Mouse (Mus musculus) gastrocnemius, postnatal 25 days (tissue): Measurements from ENCODE around the gene Pum2. TPM values are rescaled to one million over a fixed set of nuclear protein-coding genes. Genes with fewer than 3 reads are reported as not detected.
"Not testable (repeated sequence)": the region's sequence is repeated elsewhere in the genome, so short reads cannot be mapped to it uniquely, and the experiment has no call there.

Experiments
- DNase-seq: peaks from one replicate; pipeline ENCODE4 v3.0.0; 2022
- total RNA-seq, 2 experiments: library from RNA; stranded (reverse); gene quantifications; 1 replicate in 1 of 2; 2 replicates in 1 of 2; pipeline ENCODE4 v1.2.3; 2021

The Pum2 gene
- total RNA-seq, 2 experiments from 2014 or later = 60.0 to 71.0 TPM

- DNase-seq = no peak
Observed at GRCm38 (mm10) chr12:8669421-8669820, 4.5 kb upstream of the Pum2 start.

DNA sequence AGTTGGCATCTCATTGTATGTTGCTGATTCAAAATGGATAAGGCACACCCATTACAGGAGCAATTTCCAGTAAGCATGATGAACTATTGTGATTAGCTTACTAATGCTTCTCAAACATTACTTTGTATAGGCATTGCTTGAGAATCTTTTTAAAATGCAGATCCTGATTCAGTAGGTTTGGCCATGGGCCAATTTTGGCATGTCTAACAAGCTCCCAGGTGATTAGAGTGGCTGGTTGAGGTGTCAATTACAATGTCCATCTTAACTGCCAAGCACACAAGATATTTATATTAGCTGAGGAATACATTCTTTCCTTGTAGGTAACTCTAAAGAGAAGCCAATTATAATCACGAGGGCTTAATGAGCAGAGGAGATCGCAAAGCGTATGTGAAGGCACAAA, 4.1 kb upstream of the Pum2 start:
- no peak for DNase-seq

- DNase-seq = no peak
Observed at GRCm38 (mm10) chr12:8673121-8673973, 587 bp upstream of the Pum2 start.

GRCm38 (mm10) chr12:8674377-8674864, 487 bp downstream of the Pum2 start:
- DNase-seq = no peak

DNA sequence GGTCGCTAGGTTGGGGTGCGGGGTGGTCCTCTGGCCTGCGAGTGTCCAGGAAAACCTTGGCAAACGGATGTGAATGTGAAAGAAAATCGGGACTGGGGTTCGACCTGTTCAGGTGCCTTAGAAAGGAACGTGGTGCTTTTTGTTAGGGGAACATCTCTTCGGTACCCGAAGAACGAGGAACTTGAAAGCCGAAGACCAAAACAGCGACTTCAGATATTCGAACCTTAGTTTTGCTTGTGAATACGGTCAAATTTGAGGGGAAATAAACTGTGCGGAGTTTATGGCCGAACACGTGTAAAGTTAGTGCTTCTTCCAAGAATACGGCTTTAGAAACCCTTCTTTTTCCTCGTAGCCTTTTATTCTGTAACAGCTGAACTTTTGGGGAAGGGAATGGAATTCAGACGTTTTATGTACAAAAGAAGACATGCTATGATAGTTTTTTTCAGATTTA, 982 bp downstream of the Pum2 start:
- no peak for DNase-seq

DNA sequence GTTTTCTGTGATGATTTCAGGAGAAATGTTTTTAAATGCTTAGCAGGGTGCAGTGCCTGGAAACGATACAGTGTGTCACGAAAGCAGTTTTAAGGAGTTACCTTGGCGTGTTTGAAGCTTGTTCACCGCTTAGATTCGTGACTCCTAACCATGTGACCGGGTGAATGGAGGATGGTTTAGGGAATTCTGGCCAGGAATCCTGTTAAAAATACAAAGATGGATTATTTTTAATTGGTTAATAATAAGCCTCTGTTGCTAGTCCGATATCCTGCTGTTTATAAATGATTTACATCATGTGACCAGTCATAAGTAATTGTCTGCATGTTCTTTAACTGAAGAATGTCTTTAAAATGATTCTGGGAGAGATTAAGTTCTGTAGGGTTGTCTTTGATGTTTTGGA, 1.4 kb downstream of the Pum2 start:
- no peak for DNase-seq

DNA sequence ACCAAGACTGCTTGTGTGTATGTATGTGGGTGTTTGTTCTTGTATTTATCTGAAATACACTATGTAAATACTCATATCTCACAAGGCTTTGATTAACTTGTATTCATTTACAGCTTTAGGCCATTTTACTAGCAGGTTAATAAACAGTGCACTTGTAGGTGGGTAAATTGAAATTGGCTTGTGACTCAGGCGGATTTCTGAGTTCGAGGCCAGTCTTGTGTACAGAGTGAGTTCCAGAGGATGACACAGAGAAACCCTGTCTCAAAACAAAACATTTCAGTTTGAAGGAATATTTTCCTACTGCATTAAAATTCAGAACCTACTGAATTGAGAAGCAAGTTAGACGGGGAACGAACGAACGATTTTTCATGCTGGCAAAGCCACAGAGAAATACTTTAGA, 2.4 kb downstream of the Pum2 start:
- DNase-seq = no peak

DNA sequence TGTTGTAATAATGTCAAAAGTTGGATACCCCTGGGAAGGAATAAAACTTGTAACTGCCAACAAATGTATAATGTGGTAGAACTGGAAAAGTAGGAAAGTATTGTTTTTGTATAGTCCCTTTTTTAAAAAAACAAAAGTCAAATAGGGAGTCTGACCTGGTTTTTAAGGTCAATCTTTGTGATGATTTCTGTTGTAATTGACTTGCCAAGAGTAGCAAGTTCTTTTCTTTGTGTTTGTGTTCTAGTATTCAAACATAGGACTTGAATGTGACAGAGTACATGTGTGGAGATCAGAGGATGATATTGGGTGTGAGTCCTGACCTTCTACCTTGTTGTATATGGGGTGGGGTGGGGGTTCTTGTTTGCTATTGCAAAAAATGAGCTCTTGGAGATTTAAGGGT, 4.0 kb downstream of the Pum2 start:
- DNase-seq = no peak

GRCm38 (mm10) chr12:8684200-8684599, 10.3 kb downstream of the Pum2 start:
- DNase-seq = no peak

DNA sequence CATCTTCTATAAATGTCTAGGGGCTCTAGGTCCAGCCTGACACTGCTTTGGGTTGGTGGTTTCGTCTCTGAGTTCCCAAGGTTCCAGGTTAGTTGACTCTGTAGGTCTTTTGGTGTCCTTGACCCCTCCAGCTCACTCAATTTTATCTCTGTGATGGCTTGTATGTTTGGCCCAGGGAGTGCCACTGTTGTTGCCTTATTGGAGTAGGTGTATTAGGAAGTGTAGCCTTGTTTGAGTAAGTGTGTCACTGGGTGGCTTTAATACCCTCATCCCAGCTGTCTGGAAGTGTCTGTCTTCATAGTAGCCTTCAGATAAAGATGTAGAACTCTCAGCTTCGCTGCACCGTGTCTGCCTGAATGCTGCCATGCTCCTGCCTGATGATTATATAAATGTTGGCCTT, 11.1 kb downstream of the Pum2 start:
- no peak for DNase-seq

DNA sequence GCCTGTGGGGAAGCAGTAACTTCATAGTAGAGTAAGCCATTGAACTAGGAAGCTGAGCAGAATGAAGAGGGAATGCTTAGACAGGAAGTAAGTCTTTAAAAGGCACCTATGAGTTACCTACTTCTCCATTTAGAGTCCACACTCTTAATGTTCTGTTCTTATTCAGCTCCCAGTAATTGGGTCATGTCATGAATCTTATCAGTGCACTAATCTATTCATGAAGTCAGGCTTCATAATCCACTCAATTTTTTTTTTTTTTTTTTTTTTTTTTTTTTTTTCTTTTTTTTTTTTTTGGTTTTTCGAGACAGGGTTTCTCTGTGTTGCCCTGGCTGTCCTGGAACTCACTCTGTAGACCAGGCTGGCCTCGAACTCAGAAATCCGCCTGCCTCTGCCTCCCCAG, 15.9 kb downstream of the Pum2 start:
- DNase-seq = not testable (repeated sequence)

DNA sequence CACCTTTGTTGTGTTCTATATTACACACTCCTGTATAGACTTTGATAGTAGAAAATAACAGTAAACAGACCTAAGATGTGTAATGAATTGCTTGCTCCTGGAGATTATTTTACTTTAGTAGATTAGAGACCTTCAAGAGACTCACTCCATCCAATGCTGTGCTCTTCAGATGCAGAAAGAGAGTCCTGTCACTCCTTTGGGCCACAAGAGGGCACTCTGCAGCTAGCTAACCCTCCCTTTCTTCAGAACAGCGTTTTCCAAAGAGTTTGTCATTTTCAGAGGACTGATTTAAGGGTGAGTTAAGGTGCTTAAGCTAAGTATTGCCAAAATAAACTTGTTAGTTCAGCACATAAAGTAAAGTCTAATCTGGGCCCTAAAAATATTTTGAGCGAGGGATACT, 25.0 kb downstream of the Pum2 start:
- DNase-seq = no peak

DNA sequence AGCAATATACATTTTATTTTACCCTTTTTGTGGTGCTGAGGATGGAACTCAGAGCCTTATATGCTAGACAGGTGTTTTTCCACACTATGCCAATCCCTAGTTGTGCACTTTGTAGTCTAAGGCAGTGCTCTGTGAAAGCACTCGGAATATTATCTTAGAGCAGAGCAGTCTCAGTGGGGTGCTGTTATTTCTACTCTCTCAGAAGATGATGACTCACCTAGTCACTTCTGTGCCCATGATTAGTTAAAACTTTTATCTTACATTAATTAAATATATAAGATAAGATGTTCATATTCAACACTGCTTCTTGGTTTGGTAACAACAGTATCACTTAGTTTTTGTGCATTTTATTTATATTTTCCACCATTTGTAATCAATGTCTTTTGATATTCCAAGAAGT, 30.1 kb downstream of the Pum2 start:
- no peak for DNase-seq

DNA sequence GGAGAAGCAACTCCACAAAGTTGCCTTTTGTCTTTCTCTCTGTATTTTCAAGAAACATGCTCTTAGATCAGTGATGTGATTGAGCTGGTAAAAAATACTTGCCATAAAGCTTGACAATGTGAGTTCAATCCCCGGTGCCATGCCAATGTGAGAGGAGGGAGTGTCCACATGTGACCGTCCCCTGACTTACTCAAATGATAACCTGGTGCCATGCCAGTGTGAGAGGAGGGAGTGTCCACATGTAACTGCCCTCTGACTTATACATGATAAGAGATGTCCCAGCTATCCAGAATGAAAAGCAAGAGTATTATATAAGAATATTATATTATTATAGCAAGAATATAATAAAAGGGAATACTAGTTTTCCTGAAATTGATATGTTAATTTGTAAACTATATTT, 34.9 kb downstream of the Pum2 start:
- no peak for DNase-seq

GRCm38 (mm10) chr12:8712665-8713064, 38.7 kb downstream of the Pum2 start:
- no peak for DNase-seq

GRCm38 (mm10) chr12:8716093-8716492, 42.2 kb downstream of the Pum2 start:
- no peak for DNase-seq

DNA sequence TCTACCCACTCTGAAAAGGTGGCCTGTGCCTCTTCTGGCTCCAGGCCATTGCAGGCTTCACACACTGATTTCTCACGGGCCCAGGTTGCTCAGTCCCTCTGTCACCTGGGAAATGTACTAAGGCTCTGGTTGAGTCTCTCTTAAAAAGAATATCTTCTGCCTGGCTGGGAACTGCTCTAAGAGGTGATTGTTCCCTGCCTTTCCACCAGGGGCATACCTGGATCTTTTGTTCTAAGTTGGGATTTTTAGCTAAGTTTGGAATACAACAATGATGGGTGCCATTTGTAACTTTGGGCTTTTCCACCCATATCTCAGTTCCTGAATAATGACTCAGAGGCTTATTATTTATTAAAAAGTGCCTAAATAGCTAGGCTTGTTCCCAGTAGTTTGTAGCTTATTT, 53.0 kb downstream of the Pum2 start:
- DNase-seq = no peak

DNA sequence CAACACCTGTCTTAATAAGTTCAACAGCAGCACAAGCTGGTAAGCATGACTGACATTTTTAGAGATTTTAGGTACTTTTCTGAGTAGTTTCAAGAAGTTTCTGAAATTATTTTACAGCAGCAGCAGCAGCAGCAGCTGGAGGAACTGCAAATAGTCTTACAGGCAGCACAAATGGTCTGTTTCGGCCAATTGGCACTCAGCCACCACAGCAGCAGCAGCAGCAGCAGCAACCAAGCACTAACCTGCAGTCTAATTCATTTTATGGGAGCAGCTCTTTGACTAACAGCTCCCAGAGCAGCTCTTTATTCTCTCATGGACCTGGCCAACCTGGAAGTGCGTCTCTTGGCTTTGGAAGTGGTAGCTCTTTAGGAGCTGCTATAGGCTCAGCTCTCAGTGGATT, 54.8 kb downstream of the Pum2 start:
- DNase-seq = no peak

DNA sequence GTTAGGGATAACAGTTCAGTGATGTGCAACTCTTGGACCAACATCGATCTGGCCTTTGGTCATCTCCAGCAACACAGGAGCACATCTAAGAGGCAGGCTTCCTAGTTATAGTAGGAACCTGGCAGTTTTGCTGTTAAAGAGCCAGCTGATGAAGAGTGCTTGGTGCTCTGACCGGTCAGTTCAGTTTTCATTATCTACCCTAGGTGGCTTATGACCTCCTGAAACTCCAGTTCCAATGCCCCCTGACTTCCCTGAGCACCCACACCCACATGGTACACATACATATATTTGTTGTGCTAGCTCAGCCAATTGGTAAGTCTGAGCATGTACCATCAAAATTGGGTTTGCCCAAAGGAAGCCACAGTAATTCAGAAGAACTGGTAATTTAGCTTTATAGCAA, 79.7 kb downstream of the Pum2 start:
- no peak for DNase-seq

DNA sequence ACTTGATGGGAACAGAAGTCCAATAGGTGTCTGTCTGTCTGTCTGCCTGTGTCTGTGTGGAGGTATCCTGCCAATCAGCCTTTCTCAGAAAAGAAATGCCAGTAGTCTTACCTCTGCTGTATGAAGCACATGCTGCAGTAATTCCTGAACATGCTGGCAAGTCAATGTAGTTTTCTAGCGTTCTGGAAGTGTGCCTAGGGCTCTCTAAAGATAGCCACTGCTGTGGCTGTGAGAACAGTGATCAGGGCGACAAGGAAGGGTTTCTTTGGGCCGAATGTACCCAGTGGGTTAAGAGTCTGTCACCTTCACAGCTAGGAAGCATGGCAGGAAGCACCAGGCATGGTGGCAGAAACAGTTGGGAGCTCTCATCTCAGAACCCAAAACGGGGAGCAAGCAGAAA, 80.2 kb downstream of the Pum2 start:
- no peak for DNase-seq

DNA sequence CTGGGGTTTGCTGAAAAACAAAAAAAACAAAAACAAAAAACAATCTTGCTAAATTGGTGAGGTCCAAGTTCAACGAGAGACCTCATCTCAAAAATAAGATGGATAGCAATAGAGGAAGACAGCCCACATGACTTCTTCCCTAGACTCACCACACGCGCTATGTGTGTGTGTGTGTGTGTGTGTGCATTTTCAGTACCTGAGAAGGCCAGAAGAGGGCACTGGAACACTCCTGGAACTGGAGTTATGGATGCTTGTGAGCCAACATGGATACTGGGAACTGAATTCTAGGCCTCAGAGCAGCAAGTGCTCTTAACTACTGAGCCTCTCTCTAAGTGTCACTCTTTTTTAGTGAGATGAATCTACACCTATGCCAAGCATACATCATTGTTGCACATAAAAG, 84.1 kb downstream of the Pum2 start:
- DNase-seq = no peak

DNA sequence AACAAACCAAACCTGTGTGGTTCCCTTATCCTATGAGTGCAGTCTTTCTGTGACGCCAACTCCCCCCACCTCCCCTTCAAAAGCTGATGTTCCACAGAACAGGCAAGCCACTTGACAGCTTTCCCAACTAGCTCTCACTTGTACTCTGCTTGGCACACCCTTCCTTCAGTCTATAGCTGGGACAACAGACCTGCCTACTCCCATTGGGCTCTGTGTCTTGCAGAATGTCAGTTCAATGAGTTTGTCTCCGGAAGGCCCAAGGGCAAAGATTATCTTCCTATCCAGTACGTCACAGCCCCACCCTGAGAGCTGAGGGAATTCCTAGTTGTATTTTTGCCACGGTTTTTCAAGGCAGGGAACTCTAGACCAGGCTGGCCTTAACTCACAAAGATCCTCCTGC, 85.2 kb downstream of the Pum2 start:
- no peak for DNase-seq

DNA sequence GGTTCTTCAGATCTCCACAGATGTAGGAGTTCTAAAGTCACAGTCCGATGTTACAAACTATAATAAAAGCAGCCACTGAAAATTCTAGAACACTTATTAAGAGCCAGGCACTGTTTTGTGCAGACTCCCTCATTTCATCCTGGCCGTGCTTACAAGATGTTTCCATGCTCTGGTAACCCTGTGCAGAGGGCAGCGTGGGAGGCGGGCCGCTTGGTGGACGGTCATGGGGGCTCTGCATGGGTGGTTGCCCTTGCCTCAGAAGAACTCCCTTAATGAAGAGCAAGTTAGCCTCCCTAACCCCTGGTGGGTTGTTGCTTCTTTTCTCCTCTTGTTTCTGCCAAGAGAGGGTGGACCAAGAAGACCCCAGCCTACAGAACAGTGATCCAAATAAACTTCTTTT, 85.8 kb downstream of the Pum2 start:
- no peak for DNase-seq

DNA sequence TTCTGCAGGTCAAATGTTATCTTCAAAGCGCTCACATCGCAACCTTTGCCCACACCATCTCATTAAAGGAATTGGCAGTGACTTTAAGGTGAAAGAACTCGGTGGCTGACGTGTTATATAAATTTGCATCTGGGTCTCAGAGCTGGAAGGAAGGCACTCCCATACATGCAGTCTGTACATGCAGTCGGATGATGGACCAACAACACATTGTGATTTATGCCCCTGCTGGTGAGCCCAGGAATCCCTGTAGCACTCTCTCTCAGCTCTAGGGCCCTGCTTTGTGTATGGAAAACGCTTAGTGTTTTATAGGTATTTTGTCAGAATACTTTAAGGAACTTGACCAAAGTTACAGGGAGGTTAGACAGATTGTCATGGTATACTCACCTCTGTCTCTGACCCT, 86.6 kb downstream of the Pum2 start:
- no peak for DNase-seq
